Mouse (Mus musculus) small intestine, adult 2 months (tissue): Measurements from ENCODE around the gene Snn. TPM values are rescaled to one million over a fixed set of nuclear protein-coding genes. Genes with fewer than 3 reads are reported as not detected.
A peak's percentile ranks its signal among the peaks of the same experiment; 100 is the strongest.

Experiments used
- H3K27ac ChIP-seq: fragments of 200-500 bp; 2 replicates; pipeline ENCODE4 v1.5.1; 2012; ENCODE audit warnings: low read depth, low read length, control low read depth, inconsistent platforms; ENCODE audit not compliant: insufficient read depth
- H3K27me3 ChIP-seq: fragments of 200-500 bp; 2 replicates; pipeline ENCODE4 v1.6.1; 2012; ENCODE audit warnings: mild to moderate bottlenecking, moderate library complexity, low read length, inconsistent platforms; ENCODE audit not compliant: control insufficient read depth, insufficient read depth
- H3K36me3 ChIP-seq: fragments of 200-500 bp; 2 replicates; pipeline ENCODE4 v1.6.1; 2012; ENCODE audit warnings: mild to moderate bottlenecking, low read length, control low read depth, inconsistent platforms; ENCODE audit not compliant: control insufficient read depth, insufficient read depth
- H3K4me1 ChIP-seq: fragments of 200-500 bp; 2 replicates; pipeline ENCODE4 v1.6.1; 2012; ENCODE audit warnings: low read length, inconsistent platforms, mixed read lengths; ENCODE audit not compliant: control insufficient read depth, insufficient read depth, insufficient read length
- H3K4me3 ChIP-seq: fragments of 200-500 bp; 2 replicates; pipeline ENCODE4 v1.5.1; 2012; ENCODE audit warnings: low read depth, mild to moderate bottlenecking, control low read depth, inconsistent platforms, low read length, moderate library complexity
- CTCF ChIP-seq: fragments of 200-500 bp; IDR thresholded peaks from 2 replicates; pipeline ENCODE4 v1.5.1; 2012; ENCODE audit warnings: low read depth, mild to moderate bottlenecking, control low read depth, inconsistent platforms, low read length, moderate library complexity, mixed read lengths; ENCODE audit not compliant: insufficient replicate concordance, insufficient read length; ENCODE audit errors: extremely low read depth
- POLR2A ChIP-seq: fragments of 200-500 bp; IDR thresholded peaks from 2 replicates; pipeline ENCODE4 v1.6.1; 2012; ENCODE audit warnings: low read depth, mild to moderate bottlenecking, control low read depth, inconsistent platforms, low read length, moderate library complexity
- WGBS: fragments of 180-500 bp; shearing (Covaris S2); methylation state at CpG from one replicate; pipeline ENCODE4 v1.1.7; 2018; 5-methylcytosine and 5-hydroxymethylcytosine counted together
- polyA plus RNA-seq: library from polyadenylated mRNA; depleted of rRNA; stranded (reverse); fragments of >200 nt; gene quantifications from 2 replicates; pipeline ENCODE4 v1.2.3, GENCODE M21; 2012

The Snn gene
- polyA plus RNA-seq, 1 experiment, result 4.3 TPM

DNA sequence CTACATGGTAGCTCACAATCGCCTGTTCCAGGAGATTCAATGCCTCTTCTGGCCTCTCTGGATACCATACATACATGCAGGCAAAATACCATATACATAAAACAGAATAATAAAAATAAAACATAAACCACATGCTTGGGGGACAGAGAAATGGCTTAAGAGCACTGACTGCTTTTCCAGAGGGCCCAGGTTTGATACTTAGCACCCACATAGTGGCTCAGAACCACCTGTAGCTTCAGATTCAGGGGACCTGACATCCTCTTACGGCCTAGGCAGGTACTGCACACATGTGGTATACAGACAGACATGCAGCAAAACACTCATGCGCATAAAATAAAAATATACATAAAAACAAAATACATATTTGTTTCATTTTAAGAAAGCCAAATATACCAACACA, 25.6 kb downstream of the Snn start:
- WGBS, result 98% methylated on average over 3 of the region's 3 CpGs
- H3K27me3 ChIP-seq, result no peaks in the 10 kb centered on the region
- no peaks in the 10 kb centered on the region for H3K4me1 ChIP-seq
- TF ChIP-seq POLR2A (no peak), CTCF (no peak)
- H3K27ac ChIP-seq, result no peak overlapping the region
- H3K4me3 ChIP-seq, result no peak overlapping the region
- peaks cover 79% of the 10 kb centered on the region for H3K36me3 ChIP-seq

DNA sequence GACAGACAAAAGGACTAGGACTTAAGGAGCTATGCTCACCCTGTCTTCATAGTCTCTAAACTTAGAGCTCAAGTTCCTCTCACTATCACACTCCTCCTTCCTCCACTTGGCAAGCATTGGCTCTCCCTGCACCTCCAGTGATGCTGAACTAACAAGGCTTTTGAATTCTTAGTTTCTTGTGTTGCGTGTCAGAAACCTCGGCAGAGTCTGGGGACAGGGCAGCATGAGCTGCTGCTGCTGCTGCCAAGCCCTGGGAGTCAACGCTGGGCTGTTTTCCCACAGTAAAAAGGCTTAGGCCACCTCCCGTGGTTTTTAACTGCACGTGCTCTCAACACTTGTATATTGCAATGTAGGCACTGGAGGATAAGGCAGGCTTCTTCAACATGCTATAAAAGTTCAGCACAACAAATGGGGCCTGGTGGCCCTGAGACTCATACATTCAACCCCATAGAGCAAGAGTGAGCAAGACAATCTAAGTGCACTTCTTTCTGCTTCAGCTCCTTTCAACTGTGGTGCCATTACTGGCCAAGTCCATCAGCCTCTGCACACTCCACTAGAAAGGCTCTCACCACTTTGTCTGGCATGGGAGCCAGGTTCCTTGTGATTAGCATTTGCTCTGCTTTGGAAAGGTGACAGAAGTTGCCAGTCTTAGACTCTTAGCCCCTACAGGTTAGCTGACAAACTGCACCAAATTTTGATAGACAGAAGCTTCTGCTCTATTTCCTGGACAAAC, 26.3 kb downstream of the Snn start:
- peaks cover 80% of the 10 kb centered on the region for H3K36me3 ChIP-seq
- no peaks in the 10 kb centered on the region for H3K27me3 ChIP-seq
- no peak overlapping the region for H3K27ac ChIP-seq
- no peaks in the 10 kb centered on the region for H3K4me1 ChIP-seq
- TF ChIP-seq CTCF (no peak), POLR2A (no peak)
- H3K4me3 ChIP-seq, result no peak overlapping the region
- WGBS, result 84% methylated on average over 5 of the region's 5 CpGs

DNA sequence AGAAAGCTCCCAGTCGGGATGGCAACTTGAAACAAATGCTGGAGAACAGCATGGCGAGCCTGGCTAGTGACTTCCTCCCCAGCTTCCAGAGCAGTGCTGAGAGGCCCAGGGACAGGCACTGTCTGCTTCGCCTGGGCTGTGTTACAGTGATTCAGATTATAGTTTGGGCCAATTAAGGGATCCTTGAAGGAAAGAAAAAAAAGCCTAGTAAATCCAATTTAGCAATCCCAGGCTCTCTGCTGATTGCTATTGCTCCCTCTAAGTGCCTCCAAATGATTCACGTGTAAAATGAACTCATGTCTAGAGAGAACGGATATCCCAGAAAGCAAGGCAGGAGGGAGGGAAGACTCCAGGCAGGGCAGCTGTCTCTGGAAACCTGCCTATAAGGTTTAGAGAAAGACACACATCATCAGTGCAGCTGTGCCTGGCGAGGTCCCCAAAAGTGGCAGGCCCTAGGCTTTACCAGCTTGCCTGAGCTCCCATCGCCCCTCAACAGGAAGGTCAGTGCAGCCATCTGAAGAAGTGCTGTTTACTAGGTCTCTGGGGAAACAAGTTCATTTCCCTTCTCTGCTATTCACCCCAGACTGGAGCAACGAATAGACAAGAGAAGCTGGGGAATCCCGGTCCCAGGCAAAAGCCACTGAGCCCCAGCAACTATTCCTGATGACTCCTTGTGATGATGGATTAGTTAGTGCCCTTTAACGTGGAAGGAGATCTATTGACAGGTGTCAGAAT, 30.3 kb downstream of the Snn start:
- 82% methylated on average over 10 of the region's 10 CpGs for WGBS
- Histone ChIP-seq H3K27ac (0 out of 2 replicates have a peak overlapping the region, but pooled peaks have one; percentile 21), H3K36me3 (peaks cover 68% of the 10 kb centered on the region), H3K27me3 (no peaks in the 10 kb centered on the region), H3K4me3 (no peak overlapping the region), H3K4me1 (no peaks in the 10 kb centered on the region; the same call in 1 of the 2 replicates)
- TF ChIP-seq CTCF (no peak), POLR2A (no peak)

DNA sequence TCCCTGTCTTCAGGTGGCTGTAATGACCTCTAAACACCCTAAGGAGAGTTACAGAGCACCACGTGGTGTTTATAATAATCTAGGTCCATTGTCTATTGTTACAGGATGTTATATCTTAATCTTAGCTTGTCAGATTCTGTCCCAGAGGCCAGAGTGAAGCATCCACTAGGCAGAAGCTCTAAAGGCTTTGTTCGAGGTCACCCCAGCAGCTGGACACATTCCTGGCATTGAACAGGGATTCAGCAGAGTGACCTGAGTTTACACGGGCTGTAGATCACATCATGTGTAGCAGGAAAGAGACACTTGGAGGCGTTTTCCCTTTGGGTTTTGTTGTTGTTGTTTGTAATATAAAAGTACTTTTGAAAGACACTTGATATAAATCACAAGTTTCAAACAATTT, 31.3 kb downstream of the Snn start:
- Histone ChIP-seq H3K4me3 (no peak overlapping the region), H3K36me3 (peaks cover 64% of the 10 kb centered on the region), H3K4me1 (no peaks in the 10 kb centered on the region; the same call in 1 of the 2 replicates), H3K27ac (no peak overlapping the region; the same call in 1 of the 2 replicates), H3K27me3 (no peaks in the 10 kb centered on the region)
- no peak for TF ChIP-seq POLR2A
- no peak for TF ChIP-seq CTCF
- 62% methylated on average over 4 of the region's 4 CpGs for WGBS

DNA sequence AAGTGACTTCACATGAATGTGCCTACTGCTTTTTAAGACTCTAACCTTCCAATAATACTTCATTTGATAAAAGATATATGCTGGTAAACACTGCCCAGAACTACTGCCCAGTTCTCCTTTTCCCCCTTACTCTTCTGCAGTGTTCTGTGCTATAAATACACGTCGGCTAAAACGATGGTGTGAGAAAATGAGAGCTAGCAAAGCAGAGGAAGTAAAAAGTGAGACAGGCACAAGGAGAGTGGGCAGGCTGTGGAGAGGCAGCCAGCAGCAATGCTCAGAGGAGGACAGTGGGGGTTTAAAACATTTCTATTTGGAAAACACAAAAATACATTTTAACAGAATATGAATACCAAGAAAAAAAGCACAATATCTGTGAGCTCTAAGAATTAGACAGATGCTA, 31.8 kb downstream of the Snn start:
- no peaks in the 10 kb centered on the region for H3K27me3 ChIP-seq
- H3K36me3 ChIP-seq, result peaks cover 61% of the 10 kb centered on the region
- H3K4me1 ChIP-seq, result no peaks in the 10 kb centered on the region; the same call in 1 of the 2 replicates
- no peak for TF ChIP-seq CTCF
- H3K27ac ChIP-seq, result no peak overlapping the region
- WGBS, result 71% methylated on average over 3 of the region's 3 CpGs
- H3K4me3 ChIP-seq, result no peak overlapping the region

DNA sequence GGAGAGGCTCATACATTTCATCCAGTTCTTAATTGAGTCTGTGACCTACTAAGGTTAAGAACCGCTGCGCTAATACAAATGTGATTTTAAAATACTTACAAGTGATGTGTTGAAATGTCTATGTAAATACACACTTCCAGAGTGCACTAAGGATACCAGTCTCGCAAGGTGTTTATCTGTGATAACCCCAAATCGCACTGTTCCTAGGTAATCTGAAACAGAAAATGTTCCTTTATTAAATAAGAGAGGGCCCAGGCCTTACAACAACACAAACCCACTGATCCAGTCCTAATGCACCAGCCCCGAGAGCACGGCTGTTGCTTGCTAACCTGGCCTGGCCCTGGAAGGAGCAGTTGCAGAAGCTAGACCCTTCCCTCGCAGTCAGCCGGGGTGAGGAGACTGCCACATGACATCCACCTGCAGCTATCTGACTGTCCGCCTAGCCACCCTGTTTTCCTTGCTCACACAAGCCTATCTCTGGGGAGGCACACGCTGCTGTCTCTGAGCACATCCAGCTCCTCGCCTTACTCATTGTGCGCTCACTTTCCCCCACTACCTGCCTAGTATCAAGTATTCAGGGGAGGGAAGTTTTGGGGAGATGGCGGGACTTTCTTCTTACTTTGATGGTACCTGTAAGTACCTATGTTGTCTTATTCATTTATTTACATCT, 33.1 kb downstream of the Snn start:
- TF ChIP-seq CTCF (no peak), POLR2A (no peak)
- Histone ChIP-seq H3K36me3 (peaks cover 48% of the 10 kb centered on the region), H3K4me1 (no peaks in the 10 kb centered on the region; the same call in 1 of the 2 replicates), H3K27me3 (no peaks in the 10 kb centered on the region), H3K4me3 (no peak overlapping the region), H3K27ac (no peak overlapping the region)
- 93% methylated on average over 13 of the region's 13 CpGs for WGBS

DNA sequence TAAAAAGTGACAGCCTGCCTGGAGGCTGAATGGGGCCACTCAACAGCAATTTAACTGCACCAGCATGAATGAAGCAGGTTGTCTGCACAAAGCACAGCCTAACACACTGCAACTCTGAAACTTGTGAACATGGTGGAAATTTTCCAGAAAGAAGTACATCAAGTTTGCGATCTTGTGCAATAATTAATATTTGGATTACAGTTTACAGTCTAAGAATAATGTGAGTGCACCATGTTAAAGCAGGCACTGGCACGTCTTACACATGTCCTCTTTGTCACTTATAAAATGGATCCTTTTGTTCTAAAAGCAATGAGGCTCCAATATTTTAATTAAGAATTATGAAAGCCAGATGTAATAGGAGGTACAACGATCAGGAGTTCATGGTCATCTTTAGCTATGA, 36.6 kb downstream of the Snn start:
- no peaks in the 10 kb centered on the region; the same call in 1 of the 2 replicates for H3K4me1 ChIP-seq
- H3K27ac ChIP-seq, result no peak overlapping the region
- H3K36me3 ChIP-seq, result peaks cover 34% of the 10 kb centered on the region
- no peak overlapping the region for H3K4me3 ChIP-seq
- 96% methylated on average over 3 of the region's 3 CpGs for WGBS
- H3K27me3 ChIP-seq, result no peaks in the 10 kb centered on the region
- no peak for TF ChIP-seq POLR2A
- TF ChIP-seq CTCF, result no peak
